Mouse (Mus musculus) small intestine, adult 2 months (tissue): Measurements from ENCODE around the gene Obsl1. TPM values are rescaled to one million over a fixed set of nuclear protein-coding genes. Genes with fewer than 3 reads are reported as not detected.

Experiments used
- H3K27ac ChIP-seq: fragments of 200-500 bp; 2 replicates; pipeline ENCODE4 v1.5.1; 2012; ENCODE audit warnings: low read depth, low read length, control low read depth, inconsistent platforms; ENCODE audit not compliant: insufficient read depth
- H3K27me3 ChIP-seq: fragments of 200-500 bp; 2 replicates; pipeline ENCODE4 v1.6.1; 2012; ENCODE audit warnings: mild to moderate bottlenecking, moderate library complexity, low read length, inconsistent platforms; ENCODE audit not compliant: control insufficient read depth, insufficient read depth
- H3K36me3 ChIP-seq: fragments of 200-500 bp; 2 replicates; pipeline ENCODE4 v1.6.1; 2012; ENCODE audit warnings: mild to moderate bottlenecking, low read length, control low read depth, inconsistent platforms; ENCODE audit not compliant: control insufficient read depth, insufficient read depth
- H3K4me1 ChIP-seq: fragments of 200-500 bp; 2 replicates; pipeline ENCODE4 v1.6.1; 2012; ENCODE audit warnings: low read length, inconsistent platforms, mixed read lengths; ENCODE audit not compliant: control insufficient read depth, insufficient read depth, insufficient read length
- H3K4me3 ChIP-seq: fragments of 200-500 bp; 2 replicates; pipeline ENCODE4 v1.5.1; 2012; ENCODE audit warnings: low read depth, mild to moderate bottlenecking, control low read depth, inconsistent platforms, low read length, moderate library complexity
- CTCF ChIP-seq: fragments of 200-500 bp; IDR thresholded peaks from 2 replicates; pipeline ENCODE4 v1.5.1; 2012; ENCODE audit warnings: low read depth, mild to moderate bottlenecking, control low read depth, inconsistent platforms, low read length, moderate library complexity, mixed read lengths; ENCODE audit not compliant: insufficient replicate concordance, insufficient read length; ENCODE audit errors: extremely low read depth
- POLR2A ChIP-seq: fragments of 200-500 bp; IDR thresholded peaks from 2 replicates; pipeline ENCODE4 v1.6.1; 2012; ENCODE audit warnings: low read depth, mild to moderate bottlenecking, control low read depth, inconsistent platforms, low read length, moderate library complexity
- WGBS: fragments of 180-500 bp; shearing (Covaris S2); methylation state at CpG from one replicate; pipeline ENCODE4 v1.1.7; 2018; 5-methylcytosine and 5-hydroxymethylcytosine counted together
- polyA plus RNA-seq: library from polyadenylated mRNA; depleted of rRNA; stranded (reverse); fragments of >200 nt; gene quantifications from 2 replicates; pipeline ENCODE4 v1.2.3, GENCODE M21; 2012

Gene Obsl1
- polyA plus RNA-seq, 1 experiment = 4.3 TPM

DNA sequence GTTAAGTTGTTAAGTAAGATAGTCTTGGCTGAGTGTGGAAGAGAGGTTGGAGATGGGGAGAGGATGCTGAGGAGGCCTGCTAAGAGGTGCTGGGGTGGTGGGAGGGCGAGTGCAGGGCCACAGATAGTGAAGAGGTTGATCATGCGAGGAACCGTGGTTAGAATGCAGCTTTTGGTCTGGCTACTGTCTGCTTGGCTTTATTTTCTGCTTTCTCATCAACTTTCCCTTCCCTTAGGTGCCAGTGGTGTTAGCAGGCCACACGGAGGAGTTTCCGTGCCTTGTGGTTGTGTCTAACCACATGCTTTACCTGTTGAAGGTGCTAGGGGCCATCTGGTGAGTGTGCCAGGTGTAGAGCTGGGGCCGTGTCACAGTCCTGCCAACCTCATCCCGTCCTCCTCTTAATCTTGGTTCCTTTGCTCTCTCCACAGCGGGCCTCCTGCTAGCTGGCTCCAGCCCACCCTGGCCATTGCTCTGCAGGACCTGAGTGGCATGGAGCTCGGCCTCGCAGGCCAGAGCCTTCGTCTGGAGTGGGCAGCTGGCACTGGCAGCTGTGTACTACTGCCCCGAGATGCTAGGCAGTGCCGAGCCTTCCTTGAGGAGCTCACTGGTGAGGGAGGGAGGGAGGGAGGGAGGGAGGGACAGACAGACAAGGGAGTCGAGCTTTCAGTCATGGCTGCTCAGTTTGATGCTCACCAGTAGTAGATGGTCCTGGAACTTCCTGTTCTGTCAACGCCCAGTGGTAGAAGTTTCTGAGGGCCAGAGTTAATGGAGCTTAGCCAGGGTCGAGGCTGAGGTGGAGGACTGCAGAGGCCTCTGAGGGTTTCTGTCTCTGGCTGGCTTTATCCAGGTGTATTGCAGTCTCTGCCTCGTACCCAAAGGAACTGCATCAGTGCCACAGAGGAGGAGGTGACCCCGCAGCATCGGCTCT is 27.3 kb upstream of the Obsl1 start:
- TF ChIP-seq CTCF (no peak), POLR2A (no peak)
- Histone ChIP-seq H3K27me3 (no peaks in the 10 kb centered on the region), H3K4me3 (no peak overlapping the region), H3K36me3 (peaks cover 8% of the 10 kb centered on the region), H3K4me1 (no peaks in the 10 kb centered on the region), H3K27ac (no peak overlapping the region)
- 86% methylated on average over 19 of the region's 19 CpGs for WGBS

GRCm38 (mm10) chr1:75532280-75533172 is 26.3 kb upstream of the Obsl1 start:
- H3K4me1 ChIP-seq = no peaks in the 10 kb centered on the region
- TF ChIP-seq POLR2A = no peak
- no peak for TF ChIP-seq CTCF
- no peaks in the 10 kb centered on the region for H3K27me3 ChIP-seq
- H3K4me3 ChIP-seq = no peak overlapping the region
- H3K27ac ChIP-seq = no peak overlapping the region
- 82% methylated on average over 19 of the region's 19 CpGs for WGBS
- peaks cover 8% of the 10 kb centered on the region for H3K36me3 ChIP-seq

DNA sequence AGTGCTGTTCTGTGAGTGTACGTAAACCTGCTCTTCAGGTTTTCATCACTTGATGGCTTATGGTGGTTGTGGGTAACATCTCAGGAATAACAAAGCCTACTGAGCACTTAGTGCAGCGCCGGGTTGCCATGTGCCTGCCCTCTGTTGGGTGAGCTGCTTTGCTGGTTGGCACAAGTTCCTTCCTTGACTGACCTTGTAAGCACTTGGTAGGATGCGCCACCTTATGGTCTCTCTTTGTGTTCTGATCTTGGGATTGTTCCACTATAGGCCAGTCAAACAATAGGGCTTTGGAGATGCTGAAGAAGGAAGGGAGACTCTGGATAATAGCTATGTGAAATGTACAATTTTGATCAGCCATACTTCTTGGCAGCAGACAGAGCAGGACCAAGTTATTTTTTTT is 24.3 kb upstream of the Obsl1 start:
- no peaks in the 10 kb centered on the region for H3K4me1 ChIP-seq
- H3K27me3 ChIP-seq = no peaks in the 10 kb centered on the region
- 76% methylated on average over 4 of the region's 4 CpGs for WGBS
- TF ChIP-seq CTCF = no peak
- no peak for TF ChIP-seq POLR2A
- H3K36me3 ChIP-seq = peaks cover 6% of the 10 kb centered on the region
- H3K27ac ChIP-seq = no peak overlapping the region
- H3K4me3 ChIP-seq = no peak overlapping the region

DNA sequence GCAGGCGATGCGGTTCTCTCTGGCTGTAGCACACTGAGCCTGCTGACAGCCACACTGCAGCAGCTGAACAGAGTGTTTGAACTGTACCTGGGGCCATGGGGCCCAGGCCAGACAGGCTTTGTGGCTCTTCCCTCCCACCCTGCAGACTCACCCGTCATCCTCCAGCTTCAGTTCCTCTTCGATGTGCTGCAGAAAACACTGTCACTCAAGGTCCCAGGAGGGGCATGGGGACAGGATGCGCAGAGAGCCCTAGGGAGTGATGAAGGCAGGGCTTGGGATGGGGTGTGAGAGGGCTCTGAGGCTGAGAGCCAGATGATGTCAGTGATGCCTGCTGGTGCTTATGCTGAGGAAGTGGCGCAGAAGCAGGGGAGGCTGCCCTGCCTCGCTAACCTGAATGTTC is 18.4 kb upstream of the Obsl1 start:
- Histone ChIP-seq H3K36me3 (peaks cover 1% of the 10 kb centered on the region; the same call in 1 of the 2 replicates), H3K4me1 (no peaks in the 10 kb centered on the region; the same call in 1 of the 2 replicates), H3K4me3 (no peak overlapping the region), H3K27ac (no peak overlapping the region), H3K27me3 (no peaks in the 10 kb centered on the region)
- 86% methylated on average over 7 of the region's 7 CpGs for WGBS
- no peak for TF ChIP-seq CTCF
- no peak for TF ChIP-seq POLR2A

GRCm38 (mm10) chr1:75521321-75522031 is 15.2 kb upstream of the Obsl1 start, which contains the start of gene Stk11ip:
Gene Stk11ip, plus strand, starts transcription at chr1:75521529.
- TF ChIP-seq POLR2A = peak; percentile 53
- no peak for TF ChIP-seq CTCF
- Histone ChIP-seq H3K36me3 (no peaks in the 10 kb centered on the region), H3K27me3 (no peaks in the 10 kb centered on the region), H3K4me1 (no peaks in the 10 kb centered on the region; the same call in 1 of the 2 replicates), H3K4me3 (peak within 1 kb of the TSS; percentile 89), H3K27ac (peak within 1 kb of the TSS; percentile 61)
- WGBS = under 1% methylated on average over 46 of the region's 46 CpGs

DNA sequence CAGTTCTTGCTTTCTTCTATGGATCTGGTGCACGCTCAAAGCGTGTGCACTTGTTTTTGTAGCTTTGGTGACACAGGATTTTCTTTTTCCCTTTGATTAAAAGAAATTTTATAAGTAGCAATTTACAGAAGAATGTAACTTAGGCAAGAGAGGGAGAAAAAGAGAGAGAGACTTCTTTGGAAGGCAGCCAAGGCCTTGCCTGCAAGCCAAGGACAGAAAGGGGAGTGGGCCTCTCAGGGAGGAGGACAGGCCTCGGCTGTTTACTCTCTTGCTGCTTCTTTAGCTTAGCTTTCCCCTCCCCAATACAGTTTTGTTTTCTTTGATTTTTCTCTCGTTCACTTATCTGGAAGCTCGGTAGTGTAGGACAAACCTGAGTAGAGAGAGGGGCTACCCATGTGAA is 13.3 kb upstream of the Obsl1 start:
- Histone ChIP-seq H3K36me3 (no peaks in the 10 kb centered on the region), H3K4me1 (no peaks in the 10 kb centered on the region; the same call in 1 of the 2 replicates), H3K27me3 (no peaks in the 10 kb centered on the region), H3K4me3 (no peak overlapping the region), H3K27ac (no peak overlapping the region)
- WGBS = 51% methylated on average over 5 of the region's 5 CpGs
- TF ChIP-seq CTCF (no peak), POLR2A (no peak)

GRCm38 (mm10) chr1:75518427-75518826 is 12.2 kb upstream of the Obsl1 start:
- Histone ChIP-seq H3K36me3 (no peaks in the 10 kb centered on the region), H3K27ac (no peak overlapping the region), H3K27me3 (no peaks in the 10 kb centered on the region), H3K4me3 (no peak overlapping the region), H3K4me1 (no peaks in the 10 kb centered on the region; the same call in 1 of the 2 replicates)
- TF ChIP-seq CTCF (no peak), POLR2A (no peak)
- 94% methylated on average over 4 of the region's 4 CpGs for WGBS
